Mouse (Mus musculus): ENCODE data around the gene Smc3.
"Not testable (repeated sequence)": the region's sequence is repeated elsewhere in the genome, so short reads cannot be mapped to it uniquely, and the experiment has no call there.

GRCm38 (mm10) chr19:53580271-53580670 is 19.9 kb upstream of the Smc3 start:
- not testable (repeated sequence) for TF ChIP-seq CTCF (IDR thresholded peaks at IDR 0.05; ENCODE audit: borderline replicate concordance, extremely low read depth, insufficient read depth, insufficient read length); POLR2A (IDR thresholded peaks at IDR 0.05; ENCODE audit: borderline replicate concordance, extremely low read depth, insufficient read depth, insufficient read length, poor library complexity, severe bottlenecking)
